Mouse (Mus musculus) liver, embryonic 14.5 days (tissue): ENCODE measurements at regions not wholly inside any gene's neighbourhood (a gene's known extent, or its start where the extent isn't known, plus 50 kb on each side); places are given as distances from the start of the nearest gene placed in this dataset.

Experiments
- ATAC-seq: fragments of 200-750 bp; cut with Nextera tagmentation; 2 replicates; pipeline ENCODE4 v1.8.0; 2017; ENCODE audit warnings: moderate number of reproducible peaks, mild to moderate bottlenecking, moderate library complexity; ENCODE audit not compliant: insufficient read depth
- DNase-seq, 3 experiments: peaks; one replicate each; pipeline ENCODE4 v3.0.0-alpha.2; 2012 to 2013; ENCODE audit warnings: low read depth in 3 of 3, low spot score in 3 of 3
- H3K27ac ChIP-seq: fragments of 300-500 bp; sonication (generic); 2 replicates; pipeline ENCODE4 v1.5.1; 2014; ENCODE audit warnings: moderate library complexity, mild to moderate bottlenecking, control low read depth, inconsistent platforms
- H3K27me3 ChIP-seq: fragments of 300-500 bp; sonication (generic); 2 replicates; pipeline ENCODE4 v1.6.1; 2014; ENCODE audit warnings: mild to moderate bottlenecking, low read length, moderate library complexity; ENCODE audit not compliant: control insufficient read depth, insufficient read depth
- H3K36me3 ChIP-seq: fragments of 300-500 bp; sonication (generic); replicated peaks from 2 replicates; pipeline ENCODE4 v1.6.1; 2014; ENCODE audit warnings: low read depth; ENCODE audit not compliant: control insufficient read depth, insufficient read depth
- H3K4me1 ChIP-seq, 2 experiments: fragments of 200-500 bp in 1 of 2; fragments of 300-500 bp in 1 of 2; sonication (generic) in 1 of 2; replicated peaks; 2 replicates each; pipeline ENCODE4 v1.6.1; 2012 to 2014; ENCODE audit warnings: antibody characterized with exemption in 1 of 2, inconsistent platforms in 1 of 2, low read length in 1 of 2; ENCODE audit not compliant: control insufficient read depth in 2 of 2, insufficient read depth in 2 of 2
- H3K4me2 ChIP-seq: fragments of 300-500 bp; sonication (generic); 2 replicates; pipeline ENCODE4 v1.6.1; 2014; ENCODE audit warnings: low read depth, mild to moderate bottlenecking, control low read depth, moderate library complexity
- H3K4me3 ChIP-seq, 2 experiments: fragments of 200-500 bp in 1 of 2; fragments of 300-500 bp in 1 of 2; sonication (generic) in 1 of 2; 2 replicates each; pipeline ENCODE4 v1.5.1; 2012 to 2014; ENCODE audit warnings: low read depth in 2 of 2, low read length in 2 of 2, mild to moderate bottlenecking in 2 of 2, control low read depth in 1 of 2, inconsistent platforms in 1 of 2, moderate library complexity in 1 of 2; ENCODE audit not compliant: insufficient read depth in 1 of 2
- H3K9ac ChIP-seq: fragments of 300-500 bp; sonication (generic); replicated peaks from 2 replicates; pipeline ENCODE4 v1.6.1; 2014; ENCODE audit warnings: mild to moderate bottlenecking, control low read depth, moderate library complexity
- H3K9me3 ChIP-seq: fragments of 300-500 bp; sonication (generic); 2 replicates; pipeline ENCODE4 v1.6.1; 2016; ENCODE audit warnings: low read length, mixed read lengths; ENCODE audit not compliant: control insufficient read depth
- CTCF ChIP-seq: IDR thresholded peaks from 2 replicates; pipeline ENCODE4 v1.5.1; 2016; ENCODE audit warnings: antibody characterized with exemption, low read depth, control low read depth
- EP300 ChIP-seq: IDR thresholded peaks from 2 replicates; pipeline ENCODE4 v1.6.1; 2016; ENCODE audit warnings: antibody characterized with exemption, low read depth
- WGBS: fragments of 180-500 bp; shearing (Covaris S2); extraction: QIAGEN DNeasy Blood & Tissue Kit; methylation state at CpG from one replicate; pipeline ENCODE4 v1.1.7; 2014; ENCODE audit not compliant: insufficient replicate concordance; 5-methylcytosine and 5-hydroxymethylcytosine counted together

DNA sequence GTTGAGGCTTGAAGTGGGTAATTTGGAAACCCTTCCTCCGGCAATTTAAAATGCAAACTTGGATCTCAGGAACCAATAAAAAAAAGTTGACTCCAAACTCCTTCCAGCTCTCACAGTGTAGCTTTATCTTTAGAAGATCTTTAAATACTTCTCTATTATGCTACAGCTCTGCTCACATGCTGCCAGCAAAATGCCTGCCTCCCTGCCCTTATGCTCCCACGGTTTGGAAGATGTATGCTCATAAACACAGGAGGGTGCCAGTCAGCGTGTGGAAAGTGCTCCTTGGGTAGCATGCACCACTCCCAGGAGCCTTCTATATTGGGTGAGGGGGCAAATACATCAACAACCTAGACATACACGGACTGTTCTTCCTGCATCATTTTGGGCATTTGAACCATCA lies 123.2 kb upstream of the Arl4c start:
- H3K27ac ChIP-seq: no peak overlapping the region
- ATAC-seq (no peak), DNase-seq (no peak)
- TF ChIP-seq EP300 (no peak), CTCF (no peak)
- WGBS: 51% methylated on average over 4 of the region's 4 CpGs
- no peak overlapping the region for H3K4me2 ChIP-seq
- H3K27me3 ChIP-seq: no peaks in the 10 kb centered on the region
- no peak overlapping the region for H3K9ac ChIP-seq
- H3K9me3 ChIP-seq: no peaks in the 10 kb centered on the region
- H3K4me3 ChIP-seq: no peak overlapping the region
- H3K36me3 ChIP-seq: no peaks in the 10 kb centered on the region
- H3K4me1 ChIP-seq: no peaks in the 10 kb centered on the region

DNA sequence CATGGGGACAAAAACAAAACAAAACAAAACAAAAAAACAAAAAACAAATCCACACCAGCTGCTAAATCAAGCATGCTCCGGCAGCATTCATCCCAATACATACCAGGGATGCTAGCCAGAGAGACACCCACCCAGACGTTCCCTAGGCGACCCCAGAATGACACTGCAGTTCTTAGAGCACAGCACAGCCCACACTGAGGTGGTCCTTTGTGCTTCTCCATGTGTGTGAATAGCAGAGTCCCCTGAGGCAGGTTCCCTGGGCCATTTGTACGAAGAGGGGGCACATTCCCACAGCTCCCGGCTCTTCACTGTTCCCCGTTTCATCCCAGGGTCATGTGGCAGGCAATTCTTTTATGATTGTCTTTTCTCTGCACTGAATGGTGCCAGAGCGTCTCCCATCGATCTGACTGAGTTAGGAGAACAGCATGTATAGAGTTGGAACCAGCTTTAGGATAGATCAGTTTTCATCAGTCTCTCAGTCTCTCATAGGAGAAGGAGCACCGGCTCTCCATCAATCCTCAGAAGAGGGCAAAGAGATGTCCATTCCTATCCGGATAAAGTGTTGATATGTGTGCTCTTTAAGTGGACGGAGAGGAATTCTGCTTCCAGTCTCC lies 136.7 kb upstream of the Arl4c start:
- Histone ChIP-seq H3K9ac (no peak overlapping the region), H3K27ac (no peak overlapping the region), H3K4me2 (no peak overlapping the region), H3K36me3 (no peaks in the 10 kb centered on the region), H3K27me3 (no peaks in the 10 kb centered on the region), H3K4me1 (no peaks in the 10 kb centered on the region), H3K4me3 (no peak overlapping the region), H3K9me3 (no peaks in the 10 kb centered on the region)
- DNase-seq (no peak), ATAC-seq (no peak)
- TF ChIP-seq CTCF (no peak), EP300 (no peak)
- 58% methylated on average over 11 of the region's 11 CpGs for WGBS

DNA sequence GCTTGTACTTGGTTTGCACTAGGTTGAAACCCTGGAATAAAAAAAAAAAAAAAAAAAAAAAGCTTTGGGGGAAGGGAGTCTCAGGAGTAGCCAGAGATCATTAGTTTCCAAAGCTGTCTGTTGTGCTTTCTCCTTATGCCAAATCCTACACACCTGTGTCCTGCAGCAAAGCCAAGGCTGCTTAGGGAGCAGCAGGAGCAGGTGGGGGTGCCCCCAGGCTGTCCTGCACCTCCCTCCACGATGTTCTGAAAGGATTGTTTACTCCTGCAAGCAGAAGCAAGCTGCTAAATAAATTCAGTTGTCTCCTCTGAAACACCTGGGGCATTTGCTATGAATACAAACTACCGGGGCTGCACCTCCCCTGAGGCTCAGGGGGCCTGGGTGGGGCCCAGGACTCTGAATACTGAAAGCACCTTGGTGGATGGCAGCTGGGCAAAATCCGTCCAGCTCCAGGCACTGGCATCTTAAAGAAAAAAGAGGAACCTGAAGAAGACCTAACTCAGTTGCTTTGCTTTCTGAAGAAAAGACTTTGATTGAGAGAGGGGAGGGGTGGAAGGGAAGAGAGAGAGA lies 137.5 kb upstream of the Arl4c start:
- DNase-seq: no peak
- WGBS: 11% methylated on average over 3 of the region's 3 CpGs

DNA sequence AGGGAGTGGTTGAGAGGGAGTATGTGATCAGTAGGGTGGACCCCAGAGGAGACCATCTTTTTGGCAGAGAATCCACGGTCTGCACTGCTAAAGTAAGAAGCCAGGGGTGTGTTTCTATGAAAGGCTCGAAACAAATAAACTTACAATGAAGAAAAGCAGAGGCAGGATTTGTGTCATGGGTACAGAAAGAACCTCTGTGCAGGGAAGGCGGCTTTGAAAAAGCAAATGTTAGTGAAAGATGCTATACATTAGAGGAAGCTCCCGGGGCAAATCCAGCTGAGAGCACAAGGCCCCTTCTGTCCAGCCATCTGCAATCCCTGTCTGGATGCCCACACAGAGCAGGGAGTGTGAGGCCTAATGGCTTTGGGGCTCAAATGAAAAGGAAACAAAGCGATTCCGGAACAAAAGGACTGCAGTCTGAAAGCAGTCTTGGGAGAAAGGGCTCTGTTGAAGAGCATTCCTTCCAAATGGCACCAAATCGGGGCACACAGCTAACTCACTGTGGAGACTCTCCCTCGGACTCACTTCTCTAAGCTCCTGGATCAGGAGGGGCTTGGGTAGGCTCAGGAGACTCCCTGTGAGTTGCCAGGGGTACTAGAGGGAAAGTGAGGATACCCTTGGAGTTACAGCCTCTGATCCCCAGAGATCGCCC lies 138.1 kb upstream of the Arl4c start:
- WGBS: 49% methylated on average over 9 of the region's 9 CpGs
- H3K9ac ChIP-seq: no peak overlapping the region

More for the DNA sequence above, 137.5 kb upstream of the Arl4c start:
- Histone ChIP-seq H3K27ac (no peak overlapping the region), H3K9ac (no peak overlapping the region), H3K9me3 (no peaks in the 10 kb centered on the region), H3K4me1 (no peaks in the 10 kb centered on the region), H3K4me3 (no peak overlapping the region), H3K4me2 (no peak overlapping the region), H3K27me3 (no peaks in the 10 kb centered on the region), H3K36me3 (no peaks in the 10 kb centered on the region)
- no peak for ATAC-seq
- TF ChIP-seq EP300 (no peak), CTCF (no peak)

GRCm38 (mm10) chr1:88840991-88841592 lies 139.1 kb upstream of the Arl4c start:
- no peak for ATAC-seq
- H3K9me3 ChIP-seq: no peaks in the 10 kb centered on the region
- no peak for DNase-seq
- H3K36me3 ChIP-seq: no peaks in the 10 kb centered on the region
- no peak overlapping the region for H3K27ac ChIP-seq
- no peaks in the 10 kb centered on the region for H3K4me1 ChIP-seq
- H3K27me3 ChIP-seq: no peaks in the 10 kb centered on the region
- H3K9ac ChIP-seq: no peak overlapping the region
- H3K4me3 ChIP-seq: no peak overlapping the region
- WGBS: 68% methylated on average over 7 of the region's 9 CpGs
- TF ChIP-seq EP300 (no peak), CTCF (no peak)
- H3K4me2 ChIP-seq: no peak overlapping the region

More for the DNA sequence above, 138.1 kb upstream of the Arl4c start:
- Histone ChIP-seq H3K27ac (no peak overlapping the region), H3K4me3 (no peak overlapping the region), H3K4me1 (no peaks in the 10 kb centered on the region), H3K36me3 (no peaks in the 10 kb centered on the region), H3K9me3 (no peaks in the 10 kb centered on the region), H3K27me3 (no peaks in the 10 kb centered on the region), H3K4me2 (no peak overlapping the region)
- ATAC-seq (no peak), DNase-seq (no peak)
- TF ChIP-seq EP300 (no peak), CTCF (no peak)
